Mouse (Mus musculus) heart, adult 2 months (tissue): ENCODE data around the gene Itga11.
A peak's percentile ranks its signal among the peaks of the same experiment; 100 is the strongest.

Source experiments
- CTCF ChIP-seq: fragments of 200-600 bp; IDR thresholded peaks from 2 replicates; pipeline ENCODE4 v1.8.1; 2022; ENCODE audit warnings: antibody characterized with exemption, mild to moderate bottlenecking, moderate library complexity
- EP300 ChIP-seq: fragments of 200-500 bp; IDR thresholded peaks from 2 replicates; pipeline ENCODE4 v1.6.1; 2011; ENCODE audit warnings: low read depth, low read length, control low read depth; ENCODE audit not compliant: insufficient read depth
- POLR2A ChIP-seq: fragments of 200-500 bp; IDR thresholded peaks from 2 replicates; pipeline ENCODE4 v1.6.1; 2011; ENCODE audit warnings: mild to moderate bottlenecking, low read depth, low read length, control low read depth; ENCODE audit not compliant: insufficient read depth

DNA sequence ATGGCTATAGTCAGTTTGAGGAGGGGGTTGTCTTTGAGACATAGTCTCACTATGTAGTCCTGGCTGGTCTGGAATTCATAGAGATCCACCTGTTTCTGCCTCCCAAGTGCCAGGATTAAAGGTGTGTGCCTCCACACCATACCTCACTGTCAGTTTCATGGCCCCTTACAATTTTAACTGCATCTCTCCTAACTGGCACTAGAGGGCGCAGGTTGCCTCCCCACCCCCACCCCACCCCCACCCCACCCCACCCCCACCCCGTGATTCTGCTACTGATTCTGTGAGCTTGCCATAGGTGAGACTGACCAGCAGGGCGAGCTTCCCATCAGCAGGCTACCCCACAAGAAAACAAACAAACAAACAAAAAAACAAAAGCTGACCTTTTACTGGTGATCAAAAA lies 36.7 kb downstream of the Itga11 start:
- TF ChIP-seq CTCF (0 out of 2 replicates have a peak, but pooled peaks have one; percentile 18), POLR2A (no peak), EP300 (no peak)
